Mouse (Mus musculus) urinary bladder, adult 18-20 months (tissue): ENCODE results near the gene Cmss1.
A peak's percentile ranks its signal among the peaks of the same experiment; 100 is the strongest.

Experiments
- DNase-seq, 2 experiments: peaks; one replicate each; pipeline ENCODE4 v3.0.0; 2022; ENCODE audit warnings: low spot score in 2 of 2, mixed read lengths in 2 of 2

Gene Cmss1

DNA sequence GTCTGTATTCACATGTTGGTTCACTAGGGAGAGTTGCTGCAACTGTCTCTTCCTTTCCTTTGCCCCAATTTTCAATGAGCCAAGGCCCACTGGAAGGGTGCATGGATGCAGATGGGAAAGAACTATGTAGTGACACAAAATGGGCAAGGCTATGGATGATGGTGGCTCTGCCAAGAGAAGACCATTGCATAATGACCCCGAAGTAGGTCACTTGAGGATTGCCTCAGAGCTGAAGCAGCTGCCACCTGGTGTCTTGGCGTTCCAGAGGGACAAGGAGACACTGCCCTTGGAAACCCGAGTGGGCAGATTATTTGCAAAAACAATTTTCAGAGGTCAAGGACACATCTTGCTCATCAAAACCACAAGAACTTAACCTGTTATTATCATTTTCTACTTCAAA lies 257.6 kb downstream of the Cmss1 start:
- no peak for DNase-seq

DNA sequence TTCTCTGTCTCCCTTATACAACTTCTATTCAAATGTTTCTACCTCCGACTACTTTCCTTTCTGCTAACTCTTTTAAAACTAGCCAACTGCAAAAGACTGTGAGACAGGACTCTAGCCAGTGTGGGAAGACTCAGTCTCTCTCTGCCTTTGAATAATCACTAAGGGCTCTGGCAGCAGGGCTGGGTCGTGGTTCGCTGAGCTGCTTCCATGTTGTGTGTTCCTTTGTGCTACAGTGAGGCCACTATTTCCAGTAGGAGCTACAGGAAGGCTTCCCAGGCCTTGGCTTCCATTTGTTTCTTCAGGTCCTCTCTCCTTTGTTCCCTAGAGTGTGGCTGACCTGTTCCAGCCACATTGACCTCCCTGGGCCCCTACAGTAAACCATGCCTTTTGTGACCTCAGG lies 260.4 kb downstream of the Cmss1 start:
- DNase-seq, result no peak

DNA sequence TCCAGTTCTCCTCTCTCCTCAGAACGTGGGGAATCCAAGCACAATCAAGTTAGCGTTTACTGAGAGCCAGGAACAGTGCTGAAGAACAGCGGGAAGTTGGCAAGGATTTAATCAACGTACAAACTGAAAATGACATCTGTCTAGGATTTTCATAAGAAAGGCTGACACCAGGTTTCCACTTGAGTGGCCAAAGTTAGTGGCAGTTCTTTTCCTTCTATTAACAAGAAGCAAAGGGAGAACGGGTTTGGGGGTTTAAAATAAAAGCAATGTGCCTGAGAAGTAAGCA lies 266.1 kb downstream of the Cmss1 start:
- DNase-seq, result no peak

DNA sequence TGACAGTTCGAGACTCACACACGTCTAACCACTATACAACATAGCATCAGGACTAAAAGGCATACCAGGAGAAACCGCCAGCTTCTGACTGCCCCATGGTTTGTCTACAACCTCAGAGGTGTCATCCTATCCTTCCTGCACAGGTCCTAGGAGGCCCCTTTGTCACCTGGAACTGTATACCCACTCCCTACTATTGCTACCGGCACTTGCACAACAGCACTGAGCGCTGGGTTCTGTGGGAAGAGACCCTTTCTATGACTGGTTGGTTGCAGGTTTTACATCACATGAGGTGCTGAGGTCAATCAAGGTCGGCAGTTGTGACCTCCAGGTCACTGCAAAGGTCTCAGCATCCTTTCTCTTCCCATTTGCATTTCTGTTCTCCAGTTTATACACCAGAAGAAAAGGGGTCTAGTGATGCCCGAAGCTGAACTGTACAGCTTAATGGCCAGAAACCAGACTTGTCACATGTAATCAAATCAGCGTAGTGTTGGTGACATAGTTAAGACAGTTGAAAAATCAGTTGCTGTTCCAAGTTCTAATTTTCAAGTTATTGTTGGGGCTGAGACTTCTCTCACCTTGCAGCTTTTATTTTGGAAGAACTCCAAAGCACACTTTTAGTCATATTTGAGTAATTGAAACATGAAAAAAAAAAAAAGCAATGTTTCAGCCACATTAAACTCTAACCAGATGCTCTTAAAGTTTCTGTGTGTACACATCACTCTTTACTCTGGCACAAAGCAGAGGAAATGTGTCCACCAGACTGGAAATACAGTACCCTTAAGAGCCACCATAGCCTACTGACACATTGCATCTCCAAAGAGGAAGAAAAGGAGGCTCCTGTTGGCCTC lies 266.7 kb downstream of the Cmss1 start:
- DNase-seq, result no peak

DNA sequence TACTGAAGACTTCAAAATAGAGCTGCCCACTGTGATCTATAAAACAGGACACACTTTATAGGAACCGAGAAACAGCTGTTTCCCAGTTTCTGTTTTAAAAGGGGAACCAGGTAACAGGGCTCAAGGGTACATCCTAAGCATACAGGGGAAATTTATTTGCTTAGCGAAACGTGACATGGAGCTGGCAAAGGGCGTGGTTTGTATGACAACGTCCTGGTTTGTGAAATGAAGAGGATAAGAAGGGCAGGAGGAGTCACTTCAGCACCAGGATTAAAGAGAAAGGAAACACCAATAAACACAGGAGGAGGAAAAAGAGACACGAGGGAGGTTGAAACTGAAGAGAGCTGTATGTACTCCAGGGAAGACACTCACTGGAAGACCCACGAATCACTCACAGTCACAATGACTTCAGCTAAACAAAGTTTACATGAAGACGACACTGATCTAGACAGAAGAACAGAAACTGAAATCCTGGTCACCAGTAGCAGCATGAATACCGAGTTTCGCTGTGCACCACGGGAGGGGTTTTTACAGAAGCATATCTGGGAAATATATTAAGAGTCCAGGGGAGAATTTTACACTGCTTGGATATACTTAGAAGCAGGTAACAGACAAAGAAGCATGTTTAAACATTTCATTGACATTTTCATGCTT lies 269.8 kb downstream of the Cmss1 start:
- no peak for DNase-seq

DNA sequence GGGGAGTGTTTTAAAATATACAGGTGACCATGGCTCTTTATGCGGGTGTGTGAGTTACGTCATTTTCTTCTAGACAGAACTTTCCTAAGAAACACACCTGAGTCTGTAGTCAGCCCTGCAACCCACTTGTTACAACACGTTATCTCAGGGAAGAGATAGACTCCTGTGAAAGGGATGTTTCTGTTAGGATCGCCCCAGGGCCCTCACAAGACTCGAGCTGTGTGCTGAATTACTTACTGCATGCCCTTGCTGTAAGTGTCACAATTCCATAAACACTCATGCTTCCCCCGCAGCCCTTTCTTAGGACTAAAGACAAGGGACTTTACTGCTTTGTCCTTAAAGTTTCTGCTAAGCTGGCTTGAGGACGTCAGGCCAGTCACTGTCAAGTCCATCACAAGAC lies 274.4 kb downstream of the Cmss1 start:
- no peak for DNase-seq

DNA sequence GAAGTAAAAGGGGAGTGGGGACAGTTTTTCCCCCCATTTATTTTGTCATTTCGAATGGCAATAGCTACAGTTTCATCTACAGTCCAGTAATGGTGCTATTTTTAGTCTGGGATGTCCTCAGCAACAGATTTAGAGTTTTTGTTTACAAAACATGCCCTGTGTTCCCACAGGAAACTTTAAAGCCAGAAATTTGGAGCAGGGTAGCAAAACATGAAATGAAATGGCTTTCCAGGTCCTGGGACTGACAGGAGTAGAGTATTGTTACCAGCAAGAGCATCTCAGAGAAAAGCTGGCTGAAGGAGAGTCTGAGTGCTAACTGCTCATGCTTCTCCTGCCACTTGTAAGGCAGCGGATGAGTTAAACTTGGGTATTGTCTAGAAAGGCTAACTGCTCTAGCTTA lies 276.6 kb downstream of the Cmss1 start:
- DNase-seq, result no peak

DNA sequence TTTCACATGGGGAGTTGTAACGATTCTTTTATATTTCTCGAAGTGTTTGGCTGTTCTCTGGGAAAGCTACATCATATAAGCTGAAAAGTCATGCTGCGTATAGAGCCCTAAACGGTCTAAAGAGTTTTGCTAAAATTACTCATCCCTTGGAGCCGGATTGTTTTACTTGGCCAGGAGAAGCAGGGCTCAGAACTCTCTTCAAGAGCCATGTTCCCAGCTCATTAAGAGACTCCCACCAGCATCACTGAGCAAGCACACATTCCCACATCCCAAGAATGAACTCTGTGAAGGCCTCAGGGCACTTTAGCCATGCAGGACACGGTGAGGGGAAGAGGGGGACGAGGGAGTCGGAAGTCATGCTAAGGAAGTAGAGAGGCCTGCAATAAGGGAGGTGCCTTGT lies 277.6 kb downstream of the Cmss1 start:
- DNase-seq, result no peak

DNA sequence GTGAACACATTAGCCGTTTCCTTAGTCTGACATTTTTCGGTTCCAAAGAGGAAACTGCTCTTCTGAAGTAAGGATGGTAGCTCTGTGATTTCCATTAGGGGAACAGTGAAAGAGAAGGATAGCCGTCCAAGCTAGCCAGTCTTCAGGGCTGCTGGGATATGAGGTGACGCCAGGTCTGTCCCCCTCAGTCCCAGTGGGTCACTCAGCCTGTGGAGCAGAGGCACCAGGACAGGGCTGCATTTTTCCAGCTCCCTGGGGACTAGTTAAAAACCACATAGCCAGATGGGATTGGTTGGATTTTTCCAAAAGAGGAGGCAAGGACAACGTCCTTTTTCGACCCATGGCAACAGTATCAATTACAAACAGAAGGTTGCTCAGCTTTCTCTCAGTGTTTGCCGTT lies 279.7 kb downstream of the Cmss1 start:
- DNase-seq, result peak in 1 of 2 experiments; percentile 8

DNA sequence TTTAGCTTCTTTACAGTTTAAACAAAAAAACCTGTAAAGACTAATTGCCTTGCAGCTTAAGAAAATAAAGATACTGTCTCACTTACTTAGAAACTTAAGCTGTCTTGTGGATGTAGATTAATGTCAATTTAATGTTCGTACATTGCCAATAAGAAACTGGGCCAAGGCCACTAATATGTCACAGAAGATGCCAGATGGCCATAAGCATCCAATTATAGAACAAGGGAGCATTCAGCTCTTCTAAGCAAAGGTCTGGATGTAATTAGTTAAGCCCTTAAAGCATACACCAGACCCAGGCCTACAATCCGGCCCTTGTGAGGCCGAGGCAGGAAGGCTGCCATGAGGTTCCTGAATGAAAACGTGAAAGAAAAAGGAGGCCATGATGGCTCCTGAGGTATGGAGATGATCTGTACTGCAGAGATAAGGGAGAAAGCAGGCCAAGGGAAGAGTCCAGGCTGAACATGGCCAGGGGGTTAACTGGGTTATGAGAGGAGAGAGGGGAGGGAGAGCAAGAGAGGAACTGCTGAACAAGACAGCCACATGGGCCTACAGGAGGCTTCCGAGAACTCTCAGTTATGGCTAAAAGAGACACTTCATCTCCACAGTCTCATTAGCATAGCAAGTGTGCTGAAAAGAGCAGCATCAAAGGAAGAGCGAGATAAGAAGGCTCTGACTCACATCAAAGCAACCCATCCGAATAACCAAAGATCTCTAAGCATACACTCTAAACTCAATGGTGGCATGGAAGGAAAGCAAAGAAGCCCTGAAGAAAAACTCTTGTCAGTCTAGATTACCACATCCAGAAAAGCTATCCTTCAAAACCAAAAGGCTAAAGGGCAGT lies 287.2 kb downstream of the Cmss1 start:
- no peak for DNase-seq

DNA sequence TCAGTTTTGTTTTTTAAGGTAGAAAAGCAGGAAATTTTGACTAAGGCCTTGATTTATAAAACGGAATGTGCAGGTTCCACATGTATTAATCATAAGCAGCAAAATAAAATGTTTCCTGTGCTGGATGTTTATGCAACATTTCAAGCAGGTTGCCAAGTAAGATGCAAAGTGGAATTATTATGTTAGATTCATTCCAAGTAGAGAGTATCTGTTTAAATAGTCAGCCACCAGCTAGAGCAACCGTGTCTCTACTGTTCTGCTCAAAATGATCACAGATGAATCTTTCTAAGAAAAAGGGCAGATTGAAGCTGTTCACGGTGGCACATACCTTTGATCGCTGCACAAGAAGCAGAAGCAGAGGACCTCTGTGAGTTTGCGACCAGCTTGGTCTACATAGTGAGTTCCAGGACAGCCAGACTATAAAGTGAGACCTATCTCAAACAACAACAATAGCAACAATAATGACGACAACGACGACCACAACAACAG lies 288.0 kb downstream of the Cmss1 start:
- no peak for DNase-seq

DNA sequence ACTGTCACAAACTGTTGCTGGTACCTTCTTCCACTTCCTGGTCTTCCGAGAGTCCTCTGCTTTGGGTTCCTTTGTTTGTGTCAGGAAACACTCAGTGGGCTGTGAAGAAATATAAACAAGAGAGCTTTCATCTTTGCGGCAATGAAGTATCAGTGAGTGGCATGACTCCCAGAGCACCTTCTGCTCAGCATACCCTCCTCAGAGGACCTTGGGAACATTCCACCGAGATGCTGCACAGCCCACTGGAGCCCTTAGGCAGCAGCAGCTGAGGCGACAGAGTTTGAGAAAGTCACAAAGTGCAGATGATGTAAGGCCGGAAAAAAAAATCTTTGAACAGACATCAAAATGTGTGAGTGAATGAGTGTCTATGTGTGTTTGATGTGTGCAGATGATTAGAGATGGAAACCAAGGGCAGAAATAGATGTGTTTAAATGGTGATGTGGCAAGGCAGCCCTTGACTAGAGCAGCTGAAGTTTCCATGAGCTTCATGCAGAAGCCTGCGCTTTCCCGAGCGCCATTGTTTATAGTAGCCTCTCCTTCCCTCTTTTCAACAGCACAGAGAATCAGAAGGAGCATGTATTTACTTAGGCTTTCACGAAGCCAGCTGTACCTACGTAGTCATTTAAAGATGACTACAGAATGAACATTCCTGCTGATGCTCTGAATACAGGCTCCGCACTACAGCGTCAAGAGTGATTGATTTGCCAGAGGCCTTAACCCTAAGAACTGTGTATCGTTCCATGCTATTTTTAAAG lies 288.6 kb downstream of the Cmss1 start:
- no peak for DNase-seq

DNA sequence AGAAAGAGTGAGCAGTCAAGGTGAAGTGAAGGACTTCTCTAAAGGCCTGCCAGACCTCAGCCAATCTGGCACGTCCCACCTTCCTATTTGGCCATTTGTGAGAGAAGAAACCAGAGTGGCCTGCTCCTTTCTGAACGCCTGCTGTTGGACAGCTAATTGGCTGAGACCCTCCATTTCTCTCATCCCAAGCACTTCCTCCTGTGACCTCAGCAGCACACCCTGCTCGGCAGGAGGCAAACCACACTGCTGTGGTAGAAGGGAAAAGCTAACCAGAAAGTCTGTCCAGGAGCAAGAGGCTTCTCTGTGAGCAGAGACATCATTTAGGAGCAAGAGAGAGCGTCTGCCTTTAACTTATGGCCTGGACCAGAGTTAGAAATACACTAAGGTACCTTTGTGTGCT lies 289.5 kb downstream of the Cmss1 start:
- no peak for DNase-seq

DNA sequence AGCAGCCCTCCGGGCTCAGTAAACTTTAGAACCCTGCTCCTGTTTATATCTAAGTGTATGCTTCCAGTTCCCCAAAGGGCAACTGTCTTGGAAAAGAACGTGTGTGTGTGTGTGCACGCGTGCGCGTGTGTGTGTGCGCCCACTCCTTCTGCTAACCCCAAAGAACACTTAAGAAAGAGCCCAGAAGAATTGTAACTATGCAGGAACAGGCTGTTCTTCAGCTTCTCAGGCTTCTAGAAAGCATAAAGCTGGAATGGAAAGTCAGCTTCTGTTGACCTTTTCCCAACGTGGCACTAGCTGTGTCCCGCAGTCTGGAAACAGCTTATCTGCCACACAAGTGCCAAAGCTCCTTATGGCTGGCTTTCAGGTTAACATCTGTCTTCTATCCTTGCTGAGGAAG lies 291.6 kb downstream of the Cmss1 start:
- DNase-seq, result no peak

DNA sequence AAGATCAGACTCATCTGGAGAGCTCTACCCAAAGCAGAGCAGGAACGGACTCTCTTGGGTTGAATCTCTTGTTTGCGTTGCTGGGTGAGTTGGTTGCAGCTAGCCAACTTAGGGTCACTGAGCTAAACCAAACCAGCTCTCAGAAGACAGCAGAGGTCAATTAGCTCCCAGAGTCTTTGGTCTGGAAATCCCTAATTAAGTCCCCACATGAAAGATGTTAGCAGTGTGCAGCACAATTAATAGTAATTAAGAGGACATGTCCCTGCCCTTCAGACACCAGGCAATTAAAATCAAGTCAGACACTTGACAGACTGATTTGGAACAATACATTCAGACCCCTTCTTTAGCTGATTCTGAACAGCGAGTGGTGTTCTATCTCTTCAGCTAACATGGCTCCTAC lies 292.4 kb downstream of the Cmss1 start:
- no peak for DNase-seq

DNA sequence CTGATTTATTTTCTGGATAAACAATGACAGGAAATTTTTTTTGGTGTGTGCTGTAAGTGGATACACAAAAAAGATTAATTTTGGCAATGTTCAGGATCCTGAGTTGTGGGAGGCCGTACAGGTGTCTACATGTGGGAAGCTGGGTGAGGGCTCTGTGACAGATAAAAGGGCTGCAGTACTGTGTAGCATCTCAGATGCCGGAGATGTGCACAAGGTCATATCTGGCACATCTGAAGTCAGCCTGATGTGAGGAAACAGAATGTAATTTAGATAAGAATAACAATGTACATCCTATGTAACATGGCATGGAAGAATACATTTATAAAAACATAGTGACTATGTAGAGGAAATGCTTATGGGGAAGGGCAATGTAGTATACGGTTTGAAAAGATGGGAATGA lies 293.2 kb downstream of the Cmss1 start:
- no peak for DNase-seq

DNA sequence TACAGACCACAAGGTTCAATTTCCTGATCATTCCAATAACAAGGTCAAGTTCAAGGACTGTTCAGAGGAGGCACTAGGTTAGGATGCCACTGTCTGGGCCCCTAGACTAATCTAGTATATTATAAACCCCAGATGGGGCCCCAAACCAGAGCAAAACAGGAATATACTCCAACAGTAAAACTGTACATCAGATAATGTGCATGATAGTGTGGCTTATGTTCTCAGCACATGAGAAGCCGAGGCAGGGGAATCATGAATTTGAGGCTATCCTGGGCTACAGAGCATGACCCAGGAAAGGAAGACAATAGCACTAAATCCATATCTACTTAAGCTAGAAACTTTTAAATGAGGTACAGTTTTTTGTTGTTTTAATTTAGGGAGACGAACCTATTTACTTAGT lies 294.5 kb downstream of the Cmss1 start:
- no peak for DNase-seq

DNA sequence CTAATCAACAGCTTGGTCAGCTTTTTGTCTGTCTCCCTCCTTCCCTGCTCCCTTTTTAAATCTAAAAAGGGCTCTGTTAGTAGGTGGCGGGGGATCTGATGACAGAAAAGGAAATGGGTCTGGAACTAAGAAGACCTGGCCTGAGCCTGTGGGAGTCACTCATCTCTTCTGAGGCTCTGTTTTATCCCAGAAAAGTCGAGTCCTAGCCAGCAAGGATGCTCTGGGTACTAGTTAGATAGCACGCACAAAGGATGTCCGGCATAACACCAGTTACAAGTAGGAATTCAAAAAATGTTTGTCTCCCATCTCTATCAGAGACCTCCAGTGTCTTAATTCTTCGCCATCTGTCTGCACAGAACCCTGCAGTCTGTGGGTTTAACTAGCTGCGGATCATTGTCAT lies 301.2 kb downstream of the Cmss1 start:
- no peak for DNase-seq

DNA sequence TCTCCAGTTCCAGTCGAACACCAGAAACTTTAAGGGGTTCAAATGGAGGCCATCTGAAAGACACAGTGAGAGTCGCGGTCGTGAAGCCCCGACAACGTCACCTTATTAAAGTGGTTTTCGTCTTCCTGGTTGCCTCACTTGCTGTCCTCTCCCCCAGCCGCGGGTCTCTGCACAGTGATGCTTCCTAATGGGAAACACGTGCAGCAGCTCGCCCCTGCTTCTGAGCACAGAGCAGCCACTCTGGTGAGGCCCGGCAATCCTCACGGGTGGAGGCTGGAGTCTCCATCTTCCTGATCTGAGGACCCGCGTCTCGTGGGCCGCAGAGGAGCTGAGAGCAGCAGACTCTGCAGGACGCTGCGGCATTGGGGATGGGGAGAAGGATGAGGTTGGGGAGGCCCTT lies 302.9 kb downstream of the Cmss1 start:
- no peak for DNase-seq

DNA sequence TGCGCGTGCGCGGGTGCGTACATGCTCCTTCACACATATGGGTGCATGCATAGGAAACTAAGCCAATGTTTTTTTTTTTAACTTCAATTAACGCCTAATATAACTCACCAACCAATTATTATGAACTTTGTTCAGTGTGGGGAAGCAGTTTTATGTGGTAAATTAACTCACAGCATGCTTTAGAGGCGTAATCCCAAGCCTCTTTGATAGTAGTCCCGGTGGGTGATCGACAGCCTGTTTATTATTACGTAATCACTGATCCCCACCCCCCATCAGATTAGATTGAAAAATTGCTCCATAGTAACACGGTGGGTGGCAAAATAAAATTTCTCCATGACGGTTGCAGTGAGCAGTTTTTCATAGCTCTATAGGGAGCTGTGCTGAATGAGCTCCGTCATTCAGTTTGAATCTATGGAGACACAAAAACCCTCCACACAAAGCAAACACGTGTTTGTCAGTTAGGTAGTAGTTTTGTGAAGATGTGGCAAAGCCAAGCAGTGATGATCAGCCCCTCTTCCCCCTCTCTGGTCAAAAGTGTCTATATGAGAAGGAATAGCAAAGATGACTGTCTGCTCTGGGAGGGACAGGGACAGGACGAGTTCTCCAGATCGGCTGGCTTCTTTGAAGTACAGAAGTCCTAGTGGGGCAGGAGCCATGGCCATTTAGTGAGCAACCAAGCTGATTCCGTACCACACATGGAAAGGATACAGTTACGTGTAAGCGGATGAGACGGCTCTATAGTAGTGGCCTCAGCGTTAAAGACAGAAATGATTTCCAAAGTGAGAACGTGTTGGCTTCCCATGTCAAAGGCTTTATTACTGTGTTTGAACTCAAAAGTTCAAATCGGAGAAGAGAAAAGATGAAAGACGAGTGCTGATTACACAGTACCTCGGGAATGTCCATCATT lies 303.6 kb downstream of the Cmss1 start:
- no peak for DNase-seq
